Mouse (Mus musculus) midbrain, postnatal 0 days (tissue): ENCODE data around the gene Sel1l3. TPM values are rescaled to one million over a fixed set of nuclear protein-coding genes. Genes with fewer than 3 reads are reported as not detected.

Experiments used
- ATAC-seq: fragments of 200-750 bp; cut with Nextera tagmentation; 2 replicates; pipeline ENCODE4 v1.8.0; 2017; ENCODE audit warnings: moderate number of reproducible peaks, mild to moderate bottlenecking, moderate TSS enrichment, moderate library complexity; ENCODE audit not compliant: low FRiP score
- DNase-seq: peaks from one replicate; pipeline ENCODE4 v3.0.0-alpha.2; 2015; ENCODE audit warnings: low spot score
- H3K27ac ChIP-seq: fragments of 300-500 bp; sonication (generic); 2 replicates; pipeline ENCODE4 v1.5.1; 2014; ENCODE audit warnings: low read depth, mild to moderate bottlenecking, low read length, mixed read lengths
- H3K27me3 ChIP-seq: fragments of 300-500 bp; sonication (generic); 2 replicates; pipeline ENCODE4 v1.6.1; 2014; ENCODE audit warnings: low read length, control low read depth, mixed read lengths; ENCODE audit not compliant: insufficient read depth
- H3K36me3 ChIP-seq: fragments of 300-500 bp; sonication (generic); 2 replicates; pipeline ENCODE4 v1.6.1; 2014; ENCODE audit warnings: low read length, control low read depth, mixed read lengths; ENCODE audit not compliant: insufficient read depth
- H3K4me1 ChIP-seq: fragments of 300-500 bp; sonication (generic); 2 replicates; pipeline ENCODE4 v1.6.1; 2014; ENCODE audit warnings: mild to moderate bottlenecking, control low read depth, antibody characterized with exemption, low read length, mixed read lengths; ENCODE audit not compliant: insufficient read depth
- H3K4me2 ChIP-seq: fragments of 300-500 bp; sonication (generic); 2 replicates; pipeline ENCODE4 v1.6.1; 2014; ENCODE audit warnings: low read depth, mild to moderate bottlenecking, low read length, mixed read lengths; ENCODE audit not compliant: poor library complexity, severe bottlenecking
- H3K4me3 ChIP-seq: fragments of 300-500 bp; sonication (generic); 2 replicates; pipeline ENCODE4 v1.5.1; 2014; ENCODE audit warnings: low read depth, mild to moderate bottlenecking, low read length, moderate library complexity
- H3K9ac ChIP-seq: fragments of 300-500 bp; sonication (generic); replicated peaks from 2 replicates; pipeline ENCODE4 v1.6.1; 2014; ENCODE audit warnings: mild to moderate bottlenecking, low read length, moderate library complexity, mixed read lengths; ENCODE audit not compliant: poor library complexity, severe bottlenecking
- H3K9me3 ChIP-seq: fragments of 300-500 bp; sonication (generic); 2 replicates; pipeline ENCODE4 v1.6.1; 2016; ENCODE audit warnings: low read length, control low read depth
- CTCF ChIP-seq: IDR thresholded peaks from 2 replicates; pipeline ENCODE4 v1.5.1; 2016; ENCODE audit warnings: antibody characterized with exemption, mild to moderate bottlenecking
- WGBS: fragments of 180-500 bp; shearing (Covaris S2); extraction: QIAGEN DNeasy Blood & Tissue Kit; methylation state at CpG from one replicate; pipeline ENCODE4 v1.1.7; 2014; 5-methylcytosine and 5-hydroxymethylcytosine counted together
- polyA plus RNA-seq: library from polyadenylated mRNA; unstranded; fragments of >200 nt; fragmentation: Nextera tagmentation; extraction: Ambion mirVana; gene quantifications from 2 replicates; pipeline ENCODE4 v1.2.1, GENCODE M21; 2015
- total RNA-seq: library from RNA; depleted of rRNA; stranded (reverse); fragments of >200 nt; gene quantifications from 2 replicates; pipeline ENCODE4 v1.2.3, GENCODE M21; 2014

Sel1l3 gene
- total and polyA plus RNA-seq, 2 experiments from 2014 or later, result 4.7 to 19.0 TPM

GRCm38 (mm10) chr5:53148960-53149685, 64.6 kb downstream of the Sel1l3 start:
- no peak overlapping the region for H3K27ac ChIP-seq
- H3K9ac ChIP-seq, result no peak overlapping the region

GRCm38 (mm10) chr5:53148160-53148923, 65.4 kb downstream of the Sel1l3 start:
- no peak overlapping the region for H3K4me3 ChIP-seq
- H3K27ac ChIP-seq, result no peak overlapping the region
- no peaks in the 10 kb centered on the region for H3K36me3 ChIP-seq
- WGBS, result 59% methylated on average over 8 of the region's 8 CpGs
- H3K9ac ChIP-seq, result no peak overlapping the region
- ATAC-seq (no peak), DNase-seq (no peak)
- H3K27me3 ChIP-seq, result no peaks in the 10 kb centered on the region
- no peak overlapping the region for H3K4me2 ChIP-seq
- no peaks in the 10 kb centered on the region for H3K4me1 ChIP-seq
- TF ChIP-seq CTCF, result no peak
- H3K9me3 ChIP-seq, result no peaks in the 10 kb centered on the region

More at GRCm38 (mm10) chr5:53148960-53149685, 64.6 kb downstream of the Sel1l3 start:
- no peaks in the 10 kb centered on the region for H3K4me1 ChIP-seq
- ATAC-seq (peak; percentile 33; the same call in 1 of the 2 replicates), DNase-seq (peak; percentile 62)
- H3K4me3 ChIP-seq, result no peak overlapping the region
- TF ChIP-seq CTCF, result no peak
- no peaks in the 10 kb centered on the region for H3K36me3 ChIP-seq
- 88% methylated on average over 7 of the region's 7 CpGs for WGBS
- no peaks in the 10 kb centered on the region for H3K9me3 ChIP-seq
- H3K27me3 ChIP-seq, result no peaks in the 10 kb centered on the region
- H3K4me2 ChIP-seq, result no peak overlapping the region

GRCm38 (mm10) chr5:53147418-53147817, 66.3 kb downstream of the Sel1l3 start:
- no peaks in the 10 kb centered on the region for H3K27me3 ChIP-seq
- 83% methylated on average over 4 of the region's 4 CpGs for WGBS
- DNase-seq (no peak), ATAC-seq (no peak)
- no peaks in the 10 kb centered on the region for H3K9me3 ChIP-seq
- no peak overlapping the region for H3K4me2 ChIP-seq
- no peak overlapping the region for H3K27ac ChIP-seq
- no peak for TF ChIP-seq CTCF
- H3K4me3 ChIP-seq, result no peak overlapping the region
- no peaks in the 10 kb centered on the region for H3K36me3 ChIP-seq
- H3K9ac ChIP-seq, result no peak overlapping the region
- no peaks in the 10 kb centered on the region for H3K4me1 ChIP-seq

- Histone ChIP-seq H3K27me3 (no peaks in the 10 kb centered on the region), H3K9ac (no peak overlapping the region), H3K36me3 (no peaks in the 10 kb centered on the region), H3K4me3 (no peak overlapping the region), H3K4me2 (no peak overlapping the region), H3K4me1 (no peaks in the 10 kb centered on the region), H3K9me3 (no peaks in the 10 kb centered on the region), H3K27ac (no peak overlapping the region)
- no peak for TF ChIP-seq CTCF
- DNase-seq (no peak), ATAC-seq (no peak)
- 85% methylated on average over 4 of the region's 4 CpGs for WGBS
These were observed 67.1 kb downstream of the Sel1l3 start for GRCm38 (mm10) chr5:53146684-53147061.

- no peak for TF ChIP-seq CTCF
- no peaks in the 10 kb centered on the region for H3K4me1 ChIP-seq
- H3K4me3 ChIP-seq, result no peak overlapping the region
- no peak overlapping the region for H3K27ac ChIP-seq
- H3K9me3 ChIP-seq, result no peaks in the 10 kb centered on the region
- WGBS, result 32% methylated on average over 10 of the region's 10 CpGs
- no peak overlapping the region for H3K4me2 ChIP-seq
- H3K27me3 ChIP-seq, result no peaks in the 10 kb centered on the region
- ATAC-seq (0 out of 2 replicates have a peak, but pooled peaks have one; percentile 31), DNase-seq (no peak)
- no peak overlapping the region for H3K9ac ChIP-seq
- H3K36me3 ChIP-seq, result no peaks in the 10 kb centered on the region
These were observed 67.6 kb downstream of the Sel1l3 start for GRCm38 (mm10) chr5:53146049-53146683.
